In the genomic region with DNA sequence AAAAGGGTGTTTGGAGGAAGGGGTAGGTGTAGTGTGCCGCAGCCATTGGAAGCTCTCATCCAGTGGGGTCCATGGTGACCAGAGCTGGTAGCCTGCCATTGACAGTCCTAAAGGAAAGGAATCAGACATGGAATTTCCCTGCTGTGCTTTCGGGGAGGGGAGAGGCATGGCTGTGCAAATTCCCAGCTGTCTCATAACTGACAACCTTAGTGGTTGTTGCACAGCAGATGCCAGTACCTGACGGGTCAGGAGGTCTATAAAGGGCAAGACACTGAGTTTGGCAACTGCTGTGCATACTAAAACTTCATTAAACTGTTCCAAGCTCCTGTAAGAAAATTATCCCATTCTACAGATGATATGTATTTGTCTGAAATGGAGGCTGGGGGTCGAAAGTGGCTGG, we compare ENCODE assay signal across 31 mouse cellular contexts. TPM values are rescaled to one million over a fixed set of nuclear protein-coding genes. Genes with fewer than 3 reads are reported as not detected.
"Had no signal": no experiment of that assay in that cellular context is flagged by ENCODE, and none has a peak within 500 bp of the region (broad histone marks: within the 10 kb centered on the region; RNA-seq: fewer than 3 reads in every experiment).

No protein-coding gene starts in this region.

- H3K27ac ChIP-seq: left cerebral cortex, adult 2 months; limb, embryonic 10.5 days; limb, embryonic 12.5 days; limb, embryonic 13.5 days; limb, embryonic 15.5 days; liver, embryonic 12.5 days; liver, embryonic 13.5 days; liver, embryonic 14.5 days; liver, embryonic 15.5 days; lung, embryonic 15.5 days; macrophage; midbrain, embryonic 10.5 days; midbrain, embryonic 12.5 days; midbrain, embryonic 13.5 days; midbrain, embryonic 15.5 days had no signal

- ATAC-seq: liver, embryonic 12.5 days; liver, postnatal 0 days; lung, postnatal 0 days; midbrain, embryonic 13.5 days; midbrain, embryonic 15.5 days had no signal

- H3K4me1 ChIP-seq: lung, embryonic 15.5 days; megakaryocyte, embryonic 14.5 days; midbrain, embryonic 15.5 days had no signal

- H3K27me3 ChIP-seq: limb, embryonic 12.5 days; limb, embryonic 13.5 days; limb, embryonic 15.5 days; liver, embryonic 12.5 days; liver, embryonic 13.5 days; liver, embryonic 15.5 days; lung, embryonic 15.5 days; megakaryocyte, embryonic 14.5 days; midbrain, embryonic 12.5 days; midbrain, embryonic 13.5 days; midbrain, embryonic 15.5 days had no signal

- DNase-seq: left cerebral cortex, postnatal 4 days; liver; liver, embryonic 13.5 days; liver, postnatal 0 days; lung, adult 18-20 months; lung, adult 2 months; lung, embryonic 14.5 days; lung, postnatal 10 days; lung, postnatal 14 days; lung, postnatal 36 days; lung, postnatal 4 days; midbrain, embryonic 14.5 days had no signal

- H3K4me3 ChIP-seq: left cerebral cortex, adult 2 months; limb, embryonic 10.5 days; limb, embryonic 12.5 days; limb, embryonic 13.5 days; limb, embryonic 15.5 days; liver, embryonic 12.5 days; liver, embryonic 13.5 days; liver, embryonic 15.5 days; lung, embryonic 15.5 days; megakaryocyte, embryonic 14.5 days; midbrain, embryonic 10.5 days; midbrain, embryonic 12.5 days; midbrain, embryonic 13.5 days; midbrain, embryonic 15.5 days had no signal

- H3K4me2 ChIP-seq: limb, embryonic 12.5 days; limb, embryonic 13.5 days; limb, embryonic 15.5 days; liver, embryonic 11.5 days; liver, embryonic 12.5 days; liver, embryonic 13.5 days; liver, embryonic 15.5 days; lung, embryonic 14.5 days; lung, embryonic 15.5 days; midbrain, embryonic 12.5 days; midbrain, embryonic 13.5 days; midbrain, embryonic 15.5 days had no signal

- H3K9ac ChIP-seq: limb, embryonic 12.5 days; limb, embryonic 13.5 days; limb, embryonic 15.5 days; liver, embryonic 12.5 days; liver, embryonic 13.5 days; liver, embryonic 14.5 days; liver, embryonic 15.5 days; liver, postnatal 0 days; lung, embryonic 14.5 days; lung, embryonic 15.5 days; midbrain, embryonic 12.5 days; midbrain, embryonic 13.5 days; midbrain, embryonic 15.5 days had no signal

- H3K36me3 ChIP-seq: limb, embryonic 13.5 days; limb, embryonic 15.5 days; lung, embryonic 15.5 days; midbrain, embryonic 12.5 days; midbrain, embryonic 13.5 days; midbrain, embryonic 15.5 days had no signal

- H3K9me3 ChIP-seq: limb, embryonic 10.5 days; limb, embryonic 12.5 days; limb, embryonic 13.5 days; limb, embryonic 15.5 days; liver, embryonic 12.5 days; liver, embryonic 13.5 days; liver, embryonic 15.5 days; lung, embryonic 15.5 days; megakaryocyte, embryonic 14.5 days; midbrain, embryonic 10.5 days; midbrain, embryonic 12.5 days; midbrain, embryonic 13.5 days; midbrain, embryonic 15.5 days had no signal

RNA-seq across cellular contexts. Expression of gene Fancd2os, which starts 2.6 kb away (rescaled TPM):
- polyA plus RNA-seq: limb, embryonic 12.5 days; limb, embryonic 13.5 days; limb, embryonic 15.5 days; liver, adult 2 months; liver, embryonic 15.5 days; liver, embryonic 16.5 days; lung, adult 2 months; lung, embryonic 15.5 days; lung, postnatal 0 days; macrophage; midbrain, embryonic 12.5 days; midbrain, embryonic 13.5 days; midbrain, embryonic 14.5 days had no signal
